Mouse (Mus musculus) cortical plate, adult 2 months (tissue): Measurements from ENCODE around the gene 1600012H06Rik. TPM values are rescaled to one million over a fixed set of nuclear protein-coding genes. Genes with fewer than 3 reads are reported as not detected.
"Not testable (repeated sequence)": the region's sequence is repeated elsewhere in the genome, so short reads cannot be mapped to it uniquely, and the experiment has no call there.

Experiments used
- H3K27ac ChIP-seq: fragments of 200-500 bp; 2 replicates; pipeline ENCODE4 v1.5.1; 2012; ENCODE audit warnings: low read length, control low read depth, inconsistent platforms; ENCODE audit not compliant: insufficient read depth
- H3K4me1 ChIP-seq: fragments of 200-500 bp; 2 replicates; pipeline ENCODE4 v1.6.1; 2011; ENCODE audit warnings: low read length; ENCODE audit not compliant: control insufficient read depth, insufficient read depth
- H3K4me3 ChIP-seq: fragments of 200-500 bp; 2 replicates; pipeline ENCODE4 v1.5.1; 2011; ENCODE audit warnings: mild to moderate bottlenecking, low read length, control low read depth; ENCODE audit not compliant: insufficient read depth
- polyA plus RNA-seq: library from polyadenylated mRNA; depleted of rRNA; stranded (reverse); fragments of >200 nt; gene quantifications from 2 replicates; pipeline ENCODE4 v1.2.3, GENCODE M21; 2012; rRNA removed

1600012H06Rik gene
- polyA plus RNA-seq, 1 experiment = 16.6 TPM

DNA sequence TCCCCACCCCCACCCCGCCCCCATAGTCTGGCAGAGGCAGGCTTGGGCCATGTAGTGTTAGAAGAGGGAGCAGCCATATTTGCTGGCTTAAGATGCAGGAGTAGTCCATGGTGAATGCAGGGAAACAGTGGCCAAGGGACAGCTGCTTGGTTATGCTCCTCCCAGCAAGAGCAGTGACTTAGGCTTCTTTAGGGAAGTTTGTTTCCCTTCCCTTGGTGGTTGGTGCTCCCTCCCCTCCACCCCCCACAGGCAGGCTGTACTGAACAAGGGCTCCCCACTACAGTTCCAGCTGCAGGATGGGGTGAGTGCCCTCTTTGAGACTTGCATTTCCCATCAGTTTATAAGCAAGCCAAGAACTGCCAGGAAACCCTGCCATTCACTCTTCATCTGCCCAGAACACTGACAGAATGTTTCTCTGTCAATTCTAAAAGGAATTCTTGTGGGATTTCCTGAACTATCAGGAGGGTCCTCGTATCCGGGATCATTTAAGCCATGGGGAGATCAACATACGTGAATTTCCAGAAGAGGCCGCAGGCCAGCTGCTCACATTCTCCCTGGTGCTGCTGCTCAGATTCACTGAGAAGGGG is 47.2 kb downstream of the 1600012H06Rik start:
- H3K4me1 ChIP-seq, H3K27ac ChIP-seq: not testable (repeated sequence)

DNA sequence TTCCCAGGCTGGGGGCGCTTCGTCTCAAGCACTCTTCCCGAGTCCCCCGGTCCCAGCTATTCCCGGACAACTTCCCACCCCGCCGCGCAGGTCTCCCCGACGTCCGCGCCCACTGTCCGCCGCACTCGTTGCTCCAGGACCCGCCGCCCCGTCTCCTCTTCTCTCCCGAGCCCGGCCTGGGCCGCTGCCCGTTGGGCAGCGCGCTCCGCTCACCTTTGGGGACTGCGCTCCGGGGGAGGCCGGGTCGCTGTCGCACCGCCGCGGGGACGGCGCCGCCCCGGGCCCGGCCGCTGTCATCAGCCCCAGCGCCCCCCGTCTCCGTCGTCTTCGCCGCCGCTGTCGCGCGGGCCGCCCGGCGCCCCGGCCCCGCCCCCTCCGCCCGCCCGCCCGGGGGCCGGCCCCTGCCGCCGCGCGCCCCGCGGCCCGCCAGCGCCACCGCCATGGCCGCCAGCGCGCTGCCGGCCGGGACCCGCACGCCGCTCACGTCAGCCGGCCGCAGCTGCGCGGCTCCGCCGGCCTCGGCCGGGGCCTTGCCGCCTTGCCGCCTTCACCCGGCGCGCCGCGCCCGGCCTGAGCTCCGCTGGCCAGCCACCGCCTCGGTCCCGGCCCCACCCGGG is 49.6 kb downstream of the 1600012H06Rik start:
- H3K27ac ChIP-seq, H3K4me1 ChIP-seq, H3K4me3 ChIP-seq: not testable (repeated sequence)

More for the DNA sequence above, 47.2 kb downstream of the 1600012H06Rik start:
- H3K4me3 ChIP-seq = not testable (repeated sequence)

DNA sequence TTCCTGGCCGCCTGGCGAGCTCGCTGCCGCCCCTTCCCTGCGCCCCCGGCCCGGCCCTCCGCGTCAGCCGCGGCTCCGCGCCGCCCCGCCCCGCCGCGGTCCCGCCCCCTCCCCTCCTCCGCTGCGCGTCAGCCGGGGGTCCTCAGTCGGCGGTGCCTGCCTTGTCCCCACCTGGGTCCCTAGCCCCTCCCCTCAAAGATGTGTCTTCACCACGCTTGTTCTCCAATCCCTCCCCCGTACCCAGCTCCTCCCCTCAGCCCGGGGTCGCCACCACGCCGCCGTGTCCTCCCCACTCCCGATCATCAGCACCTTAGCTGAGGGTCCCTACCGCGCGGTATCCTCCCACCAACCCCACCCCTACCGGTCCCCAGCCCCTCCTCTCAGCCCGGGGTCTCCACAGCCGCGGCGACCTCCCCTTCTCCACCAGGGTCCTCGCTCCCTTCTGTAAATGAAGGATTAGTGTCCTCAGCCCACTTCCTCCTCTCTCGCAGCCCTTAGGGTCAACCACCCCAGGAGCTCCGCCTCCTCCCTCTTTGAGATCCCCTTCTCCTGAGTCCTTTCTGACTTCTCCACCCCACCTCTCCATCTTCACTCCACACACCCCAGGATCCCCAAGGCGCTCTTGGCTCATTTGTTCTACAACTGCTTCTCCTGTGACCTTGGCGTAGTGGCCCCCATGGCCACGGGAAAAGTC is 50.3 kb downstream of the 1600012H06Rik start:
- H3K4me3 ChIP-seq, H3K4me1 ChIP-seq: not testable (repeated sequence)

GRCm38 (mm10) chr17:14994140-14994539 is 51.2 kb downstream of the 1600012H06Rik start:
- not testable (repeated sequence) for H3K27ac ChIP-seq, H3K4me3 ChIP-seq, H3K4me1 ChIP-seq

More for the DNA sequence above, 50.3 kb downstream of the 1600012H06Rik start:
- H3K27ac ChIP-seq = not testable (repeated sequence)

GRCm38 (mm10) chr17:15000047-15000446 is 57.1 kb downstream of the 1600012H06Rik start:
- not testable (repeated sequence) for H3K4me1 ChIP-seq, H3K4me3 ChIP-seq, H3K27ac ChIP-seq

- not testable (repeated sequence) for H3K27ac ChIP-seq, H3K4me1 ChIP-seq, H3K4me3 ChIP-seq
Observed at GRCm38 (mm10) chr17:15009088-15009487, 66.1 kb downstream of the 1600012H06Rik start.

Other genes with a start within 250 kb of the 1600012H06Rik start
- gene Thbs2, start 248.9 kb upstream of the 1600012H06Rik start, polyA plus RNA-seq = 4.5 and 4.9 TPM in 2 replicates
- gene Wdr27, start within 50 bp of the 1600012H06Rik start, polyA plus RNA-seq = 5.1 and 6.0 TPM in 2 replicates
- gene Phf10, start 18.1 kb downstream of the 1600012H06Rik start, polyA plus RNA-seq = 46.4 and 46.7 TPM in 2 replicates
- gene 9030025P20Rik, start 35.3 kb downstream of the 1600012H06Rik start, polyA plus RNA-seq = 16.3 and 16.9 TPM in 2 replicates
- 0.61 and 0.83 TPM in 2 replicates for gene Gm3417, start 35.6 kb downstream of the 1600012H06Rik start, polyA plus RNA-seq
- gene Gm3435, start 67.0 kb downstream of the 1600012H06Rik start, polyA plus RNA-seq = 7.6 and 9.0 TPM in 2 replicates
- gene Ermard, start 98.0 kb downstream of the 1600012H06Rik start, polyA plus RNA-seq = 67.1 and 80.8 TPM in 2 replicates
- gene Tcte3, start 98.3 kb downstream of the 1600012H06Rik start, polyA plus RNA-seq = 0.48 TPM in 1 of 2 replicates, not detected in the other
- gene Gm3448, start 98.4 kb downstream of the 1600012H06Rik start, polyA plus RNA-seq = 3.7 and 5.0 TPM in 2 replicates